Mouse (Mus musculus) myocyte (in vitro differentiated cells): Measurements from ENCODE around the gene Etv6. TPM values are rescaled to one million over a fixed set of nuclear protein-coding genes. Genes with fewer than 3 reads are reported as not detected.

Experiments
- H3K27me3 ChIP-seq: one replicate; pipeline ENCODE4 v1.6.1; 2011; ENCODE audit not compliant: control insufficient read depth, insufficient read depth, insufficient read length
- H3K36me3 ChIP-seq: one replicate; pipeline ENCODE4 v1.6.1; 2011; ENCODE audit not compliant: control insufficient read depth, insufficient read depth
- H3K4me2 ChIP-seq: one replicate; pipeline ENCODE4 v1.6.1; 2011; ENCODE audit warnings: low read depth, control low read depth
- H3K4me3 ChIP-seq: one replicate; pipeline ENCODE4 v1.5.1; 2011; ENCODE audit warnings: mild to moderate bottlenecking, control low read depth, moderate library complexity
- H3K79me2 ChIP-seq: one replicate; pipeline ENCODE4 v1.6.1; 2011; ENCODE audit not compliant: control insufficient read depth, insufficient read depth
- H3ac ChIP-seq: one replicate; pipeline ENCODE4 v1.6.1; 2011; ENCODE audit not compliant: control insufficient read depth, insufficient read length
- CEBPB ChIP-seq: IDR thresholded peaks from 2 replicates; pipeline ENCODE4 v1.6.1; 2011; ENCODE audit warnings: mild to moderate bottlenecking, moderate library complexity; ENCODE audit not compliant: poor library complexity, insufficient read depth, severe bottlenecking
- E2F4 ChIP-seq: IDR thresholded peaks from one replicate; pipeline ENCODE4 v1.6.1; 2011; ENCODE audit warnings: mild to moderate bottlenecking, control low read depth, moderate library complexity; ENCODE audit not compliant: insufficient read depth
- MAX ChIP-seq: IDR thresholded peaks from one replicate; pipeline ENCODE4 v1.6.1; 2011; ENCODE audit warnings: low read depth, mild to moderate bottlenecking, control low read depth
- MYOD1 ChIP-seq, 3 experiments: IDR thresholded peaks; one replicate each; pipeline ENCODE4 v1.6.1; 2011; ENCODE audit warnings: control low read depth in 2 of 3, low read depth in 2 of 3, mild to moderate bottlenecking in 2 of 3, moderate library complexity in 1 of 3; ENCODE audit not compliant: insufficient read length in 2 of 3, control insufficient read depth in 1 of 3
- MYOG ChIP-seq, 3 experiments: IDR thresholded peaks; one replicate each; pipeline ENCODE4 v1.6.1; 2011; ENCODE audit warnings: control low read depth in 2 of 3, low read depth in 2 of 3, mild to moderate bottlenecking in 2 of 3; ENCODE audit not compliant: insufficient read length in 2 of 3, control insufficient read depth in 1 of 3, insufficient read depth in 1 of 3
- POLR2A ChIP-seq: IDR thresholded peaks from one replicate; pipeline ENCODE4 v1.6.1; 2011; ENCODE audit warnings: low read depth, mild to moderate bottlenecking, control low read depth, moderate library complexity; ENCODE audit not compliant: insufficient read length
- POLR2AphosphoS2 ChIP-seq: IDR thresholded peaks from one replicate; pipeline ENCODE4 v1.6.1; 2011; ENCODE audit warnings: low read depth, control low read depth; ENCODE audit not compliant: insufficient read length
- REST ChIP-seq: IDR thresholded peaks from one replicate; pipeline ENCODE4 v1.6.1; 2011; ENCODE audit warnings: mild to moderate bottlenecking, control low read depth, moderate library complexity; ENCODE audit not compliant: insufficient read depth, insufficient read length
- SRF ChIP-seq: IDR thresholded peaks from one replicate; pipeline ENCODE4 v1.6.1; 2011; ENCODE audit warnings: low read depth; ENCODE audit not compliant: control insufficient read depth, insufficient read length
- TCF12 ChIP-seq: IDR thresholded peaks from one replicate; pipeline ENCODE4 v1.6.1; 2011; ENCODE audit warnings: mild to moderate bottlenecking, control low read depth; ENCODE audit not compliant: poor library complexity, insufficient read depth, severe bottlenecking
- TCF3 ChIP-seq: IDR thresholded peaks from one replicate; pipeline ENCODE4 v1.6.1; 2011; ENCODE audit warnings: low read depth, control low read depth; ENCODE audit not compliant: insufficient read length
- USF1 ChIP-seq: IDR thresholded peaks from one replicate; pipeline ENCODE4 v1.6.1; 2011; ENCODE audit warnings: low read depth, mild to moderate bottlenecking, control low read depth, moderate library complexity
- polyA plus RNA-seq: library from polyadenylated mRNA; unstranded; fragments of >200 nt; fragmentation: generic; extraction: Trizol; gene quantifications from one replicate; pipeline ENCODE4 v1.2.1, GENCODE M21; 2012; ENCODE audit warnings: missing spikeins

Gene Etv6
- polyA plus RNA-seq, 1 experiment, result 6.8 TPM

- H3K4me2 ChIP-seq, result peak overlapping the region; percentile 92
- peak overlapping the region; percentile 91 for H3K4me3 ChIP-seq
- H3ac ChIP-seq, result no peak overlapping the region
- no peaks in the 10 kb centered on the region for H3K27me3 ChIP-seq
- H3K79me2 ChIP-seq, result peaks cover 58% of the 10 kb centered on the region
- H3K36me3 ChIP-seq, result no peaks in the 10 kb centered on the region
- TF ChIP-seq REST (no peak), SRF (no peak)
These were observed 1.5 kb downstream of the Etv6 start for GRCm38 (mm10) chr6:134036951-134037431.

- Histone ChIP-seq H3ac (no peak overlapping the region), H3K79me2 (peaks cover 68% of the 10 kb centered on the region), H3K4me2 (peak overlapping the region; percentile 92), H3K4me3 (no peak overlapping the region), H3K36me3 (no peaks in the 10 kb centered on the region), H3K27me3 (no peaks in the 10 kb centered on the region)
- no peak for TF ChIP-seq MYOD1 (IDR thresholded peaks at IDR 0.05; ENCODE audit: control insufficient read depth in 1 of 3, insufficient read length in 2 of 3, low read depth in 2 of 3)
- no peak for TF ChIP-seq REST
- no peak for TF ChIP-seq TCF12
- TF ChIP-seq POLR2A, result no peak
- TF ChIP-seq USF1, result no peak
- no peak for TF ChIP-seq E2F4
- no peak for TF ChIP-seq SRF
- no peak for TF ChIP-seq MAX
- TF ChIP-seq POLR2AphosphoS2, result no peak
- no peak for TF ChIP-seq TCF3
- TF ChIP-seq CEBPB, result no peak
- TF ChIP-seq MYOG (IDR thresholded peaks at IDR 0.05; ENCODE audit: control insufficient read depth in 1 of 3, insufficient read depth in 1 of 3, insufficient read length in 2 of 3, low read depth in 2 of 3), result no peak
These were observed 2.5 kb downstream of the Etv6 start for GRCm38 (mm10) chr6:134037960-134038359.

GRCm38 (mm10) chr6:134038881-134039280 lies 3.4 kb downstream of the Etv6 start:
- Histone ChIP-seq H3K27me3 (no peaks in the 10 kb centered on the region), H3K79me2 (peaks cover 76% of the 10 kb centered on the region), H3K36me3 (no peaks in the 10 kb centered on the region), H3K4me2 (peak overlapping the region; percentile 92), H3ac (no peak overlapping the region), H3K4me3 (no peak overlapping the region)
- TF ChIP-seq TCF12 (no peak), MYOG (IDR thresholded peaks at IDR 0.05; ENCODE audit: control insufficient read depth in 1 of 3, insufficient read depth in 1 of 3, insufficient read length in 2 of 3, low read depth in 2 of 3) (peak in 1 of 3 experiments; percentile 56), MAX (no peak), TCF3 (no peak), MYOD1 (IDR thresholded peaks at IDR 0.05; ENCODE audit: control insufficient read depth in 1 of 3, insufficient read length in 2 of 3, low read depth in 2 of 3) (peak in 2 of 3 experiments; percentile 26 to 50), E2F4 (no peak), SRF (no peak), POLR2AphosphoS2 (no peak), POLR2A (no peak), REST (no peak)

GRCm38 (mm10) chr6:134039351-134039750 lies 3.9 kb downstream of the Etv6 start:
- H3K27me3 ChIP-seq, result no peaks in the 10 kb centered on the region

GRCm38 (mm10) chr6:134040312-134040711 lies 4.8 kb downstream of the Etv6 start:
- no peaks in the 10 kb centered on the region for H3K36me3 ChIP-seq
- peaks cover 91% of the 10 kb centered on the region for H3K79me2 ChIP-seq
- TF ChIP-seq MYOD1 (IDR thresholded peaks at IDR 0.05; ENCODE audit: control insufficient read depth in 1 of 3, insufficient read length in 2 of 3, low read depth in 2 of 3) (peak in 1 of 3 experiments; percentile 58), MAX (no peak), E2F4 (no peak), POLR2AphosphoS2 (no peak), CEBPB (no peak), TCF3 (no peak), TCF12 (no peak), SRF (no peak), MYOG (IDR thresholded peaks at IDR 0.05; ENCODE audit: control insufficient read depth in 1 of 3, insufficient read depth in 1 of 3, insufficient read length in 2 of 3, low read depth in 2 of 3) (peak in 2 of 3 experiments; percentile 35 to 62), REST (no peak), POLR2A (no peak), USF1 (no peak)
- no peak overlapping the region for H3K4me2 ChIP-seq
- no peaks in the 10 kb centered on the region for H3K27me3 ChIP-seq
- no peak overlapping the region for H3ac ChIP-seq
- H3K4me3 ChIP-seq, result no peak overlapping the region

More at GRCm38 (mm10) chr6:134039351-134039750, 3.9 kb downstream of the Etv6 start:
- no peak overlapping the region for H3ac ChIP-seq
- H3K4me3 ChIP-seq, result no peak overlapping the region
- no peak overlapping the region for H3K4me2 ChIP-seq
- H3K79me2 ChIP-seq, result peaks cover 81% of the 10 kb centered on the region
- no peaks in the 10 kb centered on the region for H3K36me3 ChIP-seq
- TF ChIP-seq REST, result no peak
- TF ChIP-seq MYOD1 (IDR thresholded peaks at IDR 0.05; ENCODE audit: control insufficient read depth in 1 of 3, insufficient read length in 2 of 3, low read depth in 2 of 3), result no peak
- no peak for TF ChIP-seq TCF3
- TF ChIP-seq MAX, result no peak
- no peak for TF ChIP-seq USF1
- no peak for TF ChIP-seq SRF
- no peak for TF ChIP-seq E2F4
- no peak for TF ChIP-seq MYOG (IDR thresholded peaks at IDR 0.05; ENCODE audit: control insufficient read depth in 1 of 3, insufficient read depth in 1 of 3, insufficient read length in 2 of 3, low read depth in 2 of 3)
- no peak for TF ChIP-seq POLR2AphosphoS2
- no peak for TF ChIP-seq POLR2A
- TF ChIP-seq TCF12, result no peak
- TF ChIP-seq CEBPB, result no peak
